Mouse (Mus musculus): ENCODE measurements around the gene Hspb11. TPM values are rescaled to one million over a fixed set of nuclear protein-coding genes. Genes with fewer than 3 reads are reported as not detected.

The Hspb11 gene
- polyA plus RNA-seq, 1 experiment, result 8.9 TPM

- peaks cover 18% of the 10 kb centered on the region for H3K4me1 ChIP-seq (replicated peaks; ENCODE audit: control insufficient read depth, insufficient read depth, low read length)
- H3K27ac ChIP-seq (ENCODE audit: control insufficient read depth, insufficient read depth, low read length), result no peak overlapping the region
These were observed 5.3 kb upstream of the Hspb11 start for GRCm38 (mm10) chr4:107248061-107248460.

GRCm38 (mm10) chr4:107249471-107249870 is 3.9 kb upstream of the Hspb11 start:
- WGBS, result 24% methylated on average over 2 of the region's 2 CpGs
- Histone ChIP-seq H3K36me3 (ENCODE audit: control insufficient read depth, insufficient read depth, low read length) (peaks cover 22% of the 10 kb centered on the region), H3K27ac (ENCODE audit: control insufficient read depth, insufficient read depth, low read length) (peak overlapping the region; percentile 85; the same call in 1 of the 2 replicates), H3K4me3 (ENCODE audit: control insufficient read depth, insufficient read depth, low read length) (no peak overlapping the region), H3K4me1 (replicated peaks; ENCODE audit: control insufficient read depth, insufficient read depth, low read length) (peaks cover 20% of the 10 kb centered on the region), H3K27me3 (ENCODE audit: control insufficient read depth, insufficient read depth, low read length) (no peaks in the 10 kb centered on the region)
- DNase-seq, result peak; percentile 81
- TF ChIP-seq CTCF (IDR thresholded peaks at IDR 0.05; ENCODE audit: borderline replicate concordance, control insufficient read depth, extremely low read depth, insufficient read depth, low read length, poor library complexity) (no peak), POLR2A (IDR thresholded peaks at IDR 0.05; ENCODE audit: control insufficient read depth, extremely low read depth, insufficient read depth, low read length, poor library complexity) (no peak)

More at GRCm38 (mm10) chr4:107248061-107248460, 5.3 kb upstream of the Hspb11 start:
- Histone ChIP-seq H3K4me3 (ENCODE audit: control insufficient read depth, insufficient read depth, low read length) (no peak overlapping the region), H3K36me3 (ENCODE audit: control insufficient read depth, insufficient read depth, low read length) (peaks cover 36% of the 10 kb centered on the region), H3K27me3 (ENCODE audit: control insufficient read depth, insufficient read depth, low read length) (no peaks in the 10 kb centered on the region)
- no peak for DNase-seq
- 93% methylated on average over 3 of the region's 3 CpGs for WGBS
- TF ChIP-seq POLR2A (IDR thresholded peaks at IDR 0.05; ENCODE audit: control insufficient read depth, extremely low read depth, insufficient read depth, low read length, poor library complexity) (no peak), CTCF (IDR thresholded peaks at IDR 0.05; ENCODE audit: borderline replicate concordance, control insufficient read depth, extremely low read depth, insufficient read depth, low read length, poor library complexity) (no peak)

GRCm38 (mm10) chr4:107250494-107250893 is 2.9 kb upstream of the Hspb11 start:
- Histone ChIP-seq H3K27me3 (ENCODE audit: control insufficient read depth, insufficient read depth, low read length) (no peaks in the 10 kb centered on the region), H3K4me1 (replicated peaks; ENCODE audit: control insufficient read depth, insufficient read depth, low read length) (peaks cover 20% of the 10 kb centered on the region), H3K27ac (ENCODE audit: control insufficient read depth, insufficient read depth, low read length) (no peak overlapping the region), H3K36me3 (ENCODE audit: control insufficient read depth, insufficient read depth, low read length) (peaks cover 20% of the 10 kb centered on the region), H3K4me3 (ENCODE audit: control insufficient read depth, insufficient read depth, low read length) (no peak overlapping the region)
- WGBS, result 32% methylated on average over 4 of the region's 4 CpGs
- TF ChIP-seq POLR2A (IDR thresholded peaks at IDR 0.05; ENCODE audit: control insufficient read depth, extremely low read depth, insufficient read depth, low read length, poor library complexity) (no peak), CTCF (IDR thresholded peaks at IDR 0.05; ENCODE audit: borderline replicate concordance, control insufficient read depth, extremely low read depth, insufficient read depth, low read length, poor library complexity) (no peak)
- DNase-seq, result peak; percentile 64

GRCm38 (mm10) chr4:107252522-107252921 is 871 bp upstream of the Hspb11 start:
- Histone ChIP-seq H3K4me1 (replicated peaks; ENCODE audit: control insufficient read depth, insufficient read depth, low read length) (peaks cover 15% of the 10 kb centered on the region), H3K4me3 (ENCODE audit: control insufficient read depth, insufficient read depth, low read length) (peak overlapping the region; percentile 74), H3K36me3 (ENCODE audit: control insufficient read depth, insufficient read depth, low read length) (no peaks in the 10 kb centered on the region), H3K27me3 (ENCODE audit: control insufficient read depth, insufficient read depth, low read length) (no peaks in the 10 kb centered on the region), H3K27ac (ENCODE audit: control insufficient read depth, insufficient read depth, low read length) (peak overlapping the region; percentile 51; the same call in 1 of the 2 replicates)
- DNase-seq, result peak; percentile 32
- TF ChIP-seq CTCF (IDR thresholded peaks at IDR 0.05; ENCODE audit: borderline replicate concordance, control insufficient read depth, extremely low read depth, insufficient read depth, low read length, poor library complexity) (no peak), POLR2A (IDR thresholded peaks at IDR 0.05; ENCODE audit: control insufficient read depth, extremely low read depth, insufficient read depth, low read length, poor library complexity) (no peak)
- 7% methylated on average over 11 of the region's 11 CpGs for WGBS

GRCm38 (mm10) chr4:107254414-107254813 is 1.0 kb downstream of the Hspb11 start:
- 64% methylated on average over 3 of the region's 3 CpGs for WGBS
- TF ChIP-seq CTCF (IDR thresholded peaks at IDR 0.05; ENCODE audit: borderline replicate concordance, control insufficient read depth, extremely low read depth, insufficient read depth, low read length, poor library complexity), result no peak
- no peak for TF ChIP-seq POLR2A (IDR thresholded peaks at IDR 0.05; ENCODE audit: control insufficient read depth, extremely low read depth, insufficient read depth, low read length, poor library complexity)
- Histone ChIP-seq H3K27me3 (ENCODE audit: control insufficient read depth, insufficient read depth, low read length) (no peaks in the 10 kb centered on the region), H3K36me3 (ENCODE audit: control insufficient read depth, insufficient read depth, low read length) (no peaks in the 10 kb centered on the region), H3K4me1 (replicated peaks; ENCODE audit: control insufficient read depth, insufficient read depth, low read length) (peaks cover 16% of the 10 kb centered on the region), H3K4me3 (ENCODE audit: control insufficient read depth, insufficient read depth, low read length) (no peak overlapping the region), H3K27ac (ENCODE audit: control insufficient read depth, insufficient read depth, low read length) (no peak overlapping the region)
- DNase-seq, result no peak

- 6% methylated on average over 4 of the region's 4 CpGs for WGBS
- no peaks in the 10 kb centered on the region; the same call in 1 of the 2 replicates for H3K36me3 ChIP-seq (ENCODE audit: control insufficient read depth, insufficient read depth, low read length)
- DNase-seq, result peak; percentile 78
- H3K4me3 ChIP-seq (ENCODE audit: control insufficient read depth, insufficient read depth, low read length), result no peak overlapping the region
- TF ChIP-seq CTCF (IDR thresholded peaks at IDR 0.05; ENCODE audit: borderline replicate concordance, control insufficient read depth, extremely low read depth, insufficient read depth, low read length, poor library complexity) (no peak), POLR2A (IDR thresholded peaks at IDR 0.05; ENCODE audit: control insufficient read depth, extremely low read depth, insufficient read depth, low read length, poor library complexity) (no peak)
- peaks cover 10% of the 10 kb centered on the region for H3K4me1 ChIP-seq (replicated peaks; ENCODE audit: control insufficient read depth, insufficient read depth, low read length)
- H3K27ac ChIP-seq (ENCODE audit: control insufficient read depth, insufficient read depth, low read length), result peak overlapping the region; percentile 72; the same call in 1 of the 2 replicates
- no peaks in the 10 kb centered on the region for H3K27me3 ChIP-seq (ENCODE audit: control insufficient read depth, insufficient read depth, low read length)
These were observed 6.6 kb downstream of the Hspb11 start for GRCm38 (mm10) chr4:107260001-107260400.

- Histone ChIP-seq H3K36me3 (ENCODE audit: control insufficient read depth, insufficient read depth, low read length) (peaks cover 8% of the 10 kb centered on the region; the same call in 1 of the 2 replicates), H3K27me3 (ENCODE audit: control insufficient read depth, insufficient read depth, low read length) (no peaks in the 10 kb centered on the region), H3K27ac (ENCODE audit: control insufficient read depth, insufficient read depth, low read length) (no peak overlapping the region), H3K4me3 (ENCODE audit: control insufficient read depth, insufficient read depth, low read length) (no peak overlapping the region), H3K4me1 (replicated peaks; ENCODE audit: control insufficient read depth, insufficient read depth, low read length) (no peaks in the 10 kb centered on the region)
- TF ChIP-seq POLR2A (IDR thresholded peaks at IDR 0.05; ENCODE audit: control insufficient read depth, extremely low read depth, insufficient read depth, low read length, poor library complexity) (no peak), CTCF (IDR thresholded peaks at IDR 0.05; ENCODE audit: borderline replicate concordance, control insufficient read depth, extremely low read depth, insufficient read depth, low read length, poor library complexity) (no peak)
- WGBS, result 87% methylated on average over 4 of the region's 4 CpGs
- no peak for DNase-seq
These were observed 20.3 kb downstream of the Hspb11 start for GRCm38 (mm10) chr4:107273683-107274082.
